Mouse (Mus musculus) WW6 (cell line): ENCODE measurements at regions not wholly inside any gene's neighbourhood (a gene's known extent, or its start where the extent isn't known, plus 50 kb on each side); places are given as distances from the start of the nearest gene placed in this dataset.
"Not testable (repeated sequence)": the region's sequence is repeated elsewhere in the genome, so short reads cannot be mapped to it uniquely, and the experiment has no call there.

Source experiments
- DNase-seq: peaks from one replicate; pipeline ENCODE4 v3.0.0-alpha.2; 2013; ENCODE audit warnings: low read depth, low spot score

GRCm38 (mm10) chr3:36387431-36387830 is 88.3 kb downstream of the Anxa5 start:
- DNase-seq, result no peak

DNA sequence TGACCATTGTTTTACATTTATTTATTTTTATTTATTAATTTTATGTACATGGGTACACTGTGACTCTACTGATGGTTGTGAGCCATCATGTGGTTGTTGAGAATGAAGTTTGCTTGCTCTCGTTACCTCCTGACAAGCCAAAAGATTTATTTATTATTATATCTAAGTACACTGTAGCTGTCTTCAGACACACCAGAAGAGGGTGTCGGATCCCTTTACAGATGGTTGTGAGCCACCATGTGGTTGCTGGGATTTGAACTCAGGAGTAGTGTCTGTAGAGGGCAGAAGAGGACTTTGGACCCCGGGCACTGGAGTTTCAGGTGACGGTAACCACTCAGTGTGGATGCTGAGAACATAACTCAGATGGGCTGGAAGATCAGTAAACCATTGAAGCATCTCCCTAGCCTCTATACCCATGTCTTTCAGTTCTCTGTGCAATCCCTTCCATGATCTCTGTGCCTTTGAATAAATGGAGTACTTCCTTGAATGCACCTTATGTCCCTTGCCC is 92.2 kb downstream of the Anxa5 start:
- DNase-seq, result no peak

- DNase-seq, result no peak
Observed at GRCm38 (mm10) chr3:36381621-36382193, 94.0 kb downstream of the Anxa5 start.

DNA sequence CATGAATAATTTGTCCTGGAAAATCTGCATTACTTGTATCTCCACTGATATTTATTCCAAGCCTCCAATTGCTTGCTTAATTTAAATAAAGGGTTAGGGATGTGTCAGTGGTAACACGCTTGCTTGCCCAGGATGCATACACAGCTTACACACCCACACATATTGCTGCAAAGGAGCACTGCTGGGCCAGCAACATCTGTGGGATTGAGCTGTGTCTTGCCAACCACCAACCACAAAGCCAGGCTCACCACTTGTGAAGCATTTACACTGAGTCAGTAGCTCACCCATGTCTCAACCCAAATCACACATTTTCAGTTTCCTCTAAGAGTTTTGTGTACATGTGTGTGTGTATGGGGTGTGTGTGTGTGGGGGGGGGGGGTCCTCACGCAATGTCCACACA is 100.0 kb downstream of the Anxa5 start:
- DNase-seq, result no peak

- DNase-seq, result no peak
Observed at GRCm38 (mm10) chr3:36374939-36375338, 100.8 kb downstream of the Anxa5 start.

GRCm38 (mm10) chr3:36360933-36361332 is 114.8 kb downstream of the Anxa5 start:
- no peak for DNase-seq

GRCm38 (mm10) chr3:36354201-36354600 is 121.5 kb downstream of the Anxa5 start:
- not testable (repeated sequence) for DNase-seq

DNA sequence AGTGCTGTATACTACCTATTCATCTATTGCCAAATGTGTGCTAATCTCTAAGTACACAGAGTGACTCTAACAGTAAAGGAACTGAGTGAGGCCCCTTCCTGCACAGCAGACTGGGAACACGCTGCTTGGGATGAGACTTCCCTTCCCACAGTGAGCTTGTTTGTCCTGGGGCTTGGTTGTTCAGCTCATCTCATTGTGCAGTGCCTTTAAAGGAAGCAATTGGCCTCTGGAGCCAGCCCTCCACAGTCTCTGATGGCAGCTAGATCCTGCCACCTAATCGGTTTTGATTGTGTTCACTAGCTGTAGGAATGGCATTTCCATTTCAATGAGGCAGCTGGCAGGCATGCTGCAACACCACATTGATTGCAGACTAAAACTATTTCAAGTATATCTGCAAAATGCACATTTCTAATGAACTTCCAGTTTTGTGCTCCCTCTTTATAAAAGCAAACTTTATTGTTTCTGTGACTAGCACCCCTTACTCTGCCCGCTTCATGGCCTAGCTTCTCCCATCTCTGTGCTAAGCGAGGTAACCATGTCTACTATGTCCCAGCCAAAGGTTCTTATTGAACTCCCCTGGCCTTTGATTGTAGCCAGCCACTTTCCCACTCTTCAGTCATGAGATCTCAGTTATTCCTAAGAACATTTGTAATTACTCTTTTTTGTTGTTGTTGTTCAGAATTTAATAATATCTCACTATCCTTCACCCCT is 123.5 kb downstream of the Anxa5 start:
- DNase-seq, result no peak

DNA sequence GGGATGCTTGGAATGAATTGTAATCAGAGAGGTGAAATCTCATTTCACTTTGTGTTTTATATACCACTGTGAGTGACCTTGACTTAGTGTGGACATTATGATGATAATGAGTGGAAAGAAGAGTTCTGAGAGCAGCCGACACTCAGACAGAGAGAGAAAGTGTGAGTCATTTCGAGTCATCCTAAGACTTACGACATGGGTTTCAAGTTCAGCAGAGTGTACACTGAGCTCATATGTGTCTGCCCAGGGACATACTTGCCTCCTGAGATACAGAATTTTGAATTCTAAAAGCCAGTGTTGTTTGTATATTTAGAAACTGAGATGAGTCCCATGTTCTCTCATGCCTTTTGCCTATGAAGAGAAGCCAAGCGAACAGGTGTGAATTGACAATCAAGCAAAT is 126.6 kb downstream of the Anxa5 start:
- DNase-seq, result no peak

DNA sequence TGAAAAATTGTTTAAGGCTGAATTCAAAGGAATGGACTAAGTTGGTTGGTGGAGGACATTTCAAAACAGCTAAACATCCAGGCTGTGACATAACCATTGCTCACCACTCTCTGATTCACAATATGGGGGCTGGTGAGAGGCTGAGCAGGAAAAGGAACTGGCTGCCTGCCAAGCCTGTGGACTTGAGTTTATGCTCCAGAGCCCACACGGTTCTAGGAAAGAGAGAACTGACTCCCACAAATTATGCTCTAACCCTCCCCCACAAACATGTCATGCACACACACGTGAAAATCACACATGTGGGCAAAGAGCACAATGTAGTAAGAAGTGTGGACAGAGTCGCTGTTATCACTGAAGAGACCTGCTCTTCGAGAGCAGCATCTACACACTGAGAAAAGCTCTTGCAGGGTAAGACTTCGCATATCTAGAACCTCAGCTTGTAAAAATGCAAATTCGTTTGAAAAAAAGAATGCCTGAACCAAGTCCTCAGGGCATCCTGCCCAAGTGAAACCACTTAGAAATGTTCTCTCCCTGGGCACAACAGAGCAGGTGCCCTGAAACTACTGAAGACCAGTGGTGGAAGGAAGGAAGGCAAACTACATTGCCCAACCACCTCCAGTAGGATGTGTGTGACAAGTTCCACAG is 118.9 kb upstream of the Qrfpr start:
- DNase-seq, result no peak

DNA sequence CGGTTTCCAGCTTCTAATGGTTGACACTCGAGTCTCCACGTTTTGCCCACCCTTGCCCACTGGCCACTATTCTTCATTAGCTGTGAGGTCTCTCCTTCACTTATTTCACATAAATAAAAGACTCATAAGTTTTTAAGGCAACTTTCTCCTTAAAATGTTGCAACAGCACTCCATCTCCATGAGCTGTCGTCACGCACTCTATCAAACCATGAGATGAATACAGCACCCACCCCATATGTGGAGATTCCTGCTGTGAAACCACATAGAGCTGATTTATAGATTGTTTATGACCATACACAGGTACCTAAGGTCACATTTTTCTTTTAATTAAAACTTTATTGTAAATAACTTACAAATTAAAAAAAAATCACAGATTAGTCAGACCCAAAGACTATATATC is 117.5 kb upstream of the Qrfpr start:
- DNase-seq, result no peak

DNA sequence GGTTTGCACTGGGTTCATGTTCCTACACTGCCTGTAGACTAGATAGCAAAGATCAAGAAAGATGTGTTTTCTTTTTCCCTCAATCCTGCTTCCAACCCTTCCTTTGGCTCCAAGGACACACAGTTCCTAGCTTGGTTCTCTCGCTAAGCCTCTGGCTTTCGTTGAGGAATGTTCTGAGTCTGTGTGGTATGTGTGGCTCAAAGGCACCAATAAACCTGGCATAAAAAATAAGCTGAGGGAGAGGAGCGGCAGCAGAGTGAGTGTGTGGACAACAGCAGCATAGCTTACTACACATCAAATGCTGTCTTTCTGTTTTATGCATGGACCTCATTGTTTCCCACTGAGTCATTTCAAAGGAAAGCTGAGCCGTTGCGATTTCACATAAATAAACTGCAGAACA is 112.2 kb upstream of the Qrfpr start:
- DNase-seq, result no peak

GRCm38 (mm10) chr3:36332016-36332415 is 109.9 kb upstream of the Qrfpr start:
- DNase-seq, result no peak

- peak; percentile 73 for DNase-seq
Observed at GRCm38 (mm10) chr3:36330656-36331055, 108.5 kb upstream of the Qrfpr start.

DNA sequence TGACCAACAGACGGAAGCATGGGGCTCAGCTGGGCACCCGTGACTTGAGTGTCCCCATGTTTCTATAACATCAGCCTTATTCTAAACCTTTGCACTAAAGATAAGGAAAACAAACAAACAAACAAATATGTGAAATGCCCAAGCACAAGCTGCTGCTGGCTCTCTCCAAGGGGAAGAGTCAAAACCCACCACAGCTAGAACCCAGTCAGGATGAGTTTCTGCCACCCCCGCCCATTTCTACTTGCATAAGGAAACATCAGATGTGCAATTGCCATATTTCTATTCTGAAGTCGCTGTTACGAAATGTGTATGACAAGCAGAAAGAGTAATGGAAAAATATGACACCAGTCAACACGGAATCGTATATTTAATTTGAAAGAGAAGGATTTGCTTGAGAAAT is 107.5 kb upstream of the Qrfpr start:
- DNase-seq, result no peak

DNA sequence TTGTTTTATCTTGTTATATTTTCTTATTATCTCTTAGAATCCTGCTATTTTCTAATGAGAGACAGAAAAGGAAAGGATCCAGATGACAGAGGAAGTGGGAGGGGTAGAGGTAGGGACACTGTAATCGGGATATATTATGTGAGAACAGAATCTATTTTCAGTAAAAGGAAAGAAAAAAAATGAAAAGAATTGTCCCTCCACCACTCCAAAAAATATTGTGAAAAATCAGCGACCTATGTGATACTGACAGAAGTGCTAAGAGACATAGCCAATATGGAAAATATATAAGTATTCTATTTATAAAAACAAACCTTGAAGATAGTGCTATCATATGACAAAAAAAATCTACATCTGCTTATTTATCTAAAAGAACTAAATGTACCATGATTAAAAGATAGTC is 106.8 kb upstream of the Qrfpr start:
- DNase-seq, result no peak

- DNase-seq, result no peak
Observed at GRCm38 (mm10) chr3:36318635-36319034, 96.5 kb upstream of the Qrfpr start.

DNA sequence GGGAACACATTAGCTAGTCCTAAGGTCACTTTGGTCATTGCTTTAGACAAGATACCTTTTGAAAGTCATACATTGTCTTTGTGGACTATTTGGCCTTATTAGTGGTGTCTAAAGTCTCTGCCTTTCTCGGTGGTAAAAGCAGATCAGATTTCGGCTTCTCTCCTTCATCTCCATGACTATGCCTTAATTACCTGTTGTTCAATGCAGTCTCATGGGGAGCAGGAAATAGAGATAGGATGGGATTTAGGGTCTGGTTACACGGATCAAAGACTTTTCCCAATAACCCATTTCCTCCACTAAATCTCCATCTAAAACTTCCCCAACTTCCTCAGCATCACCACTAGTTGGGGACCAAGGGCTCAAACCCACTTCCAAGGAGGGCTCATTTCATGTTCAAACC is 89.2 kb upstream of the Qrfpr start:
- peak; percentile 45 for DNase-seq

DNA sequence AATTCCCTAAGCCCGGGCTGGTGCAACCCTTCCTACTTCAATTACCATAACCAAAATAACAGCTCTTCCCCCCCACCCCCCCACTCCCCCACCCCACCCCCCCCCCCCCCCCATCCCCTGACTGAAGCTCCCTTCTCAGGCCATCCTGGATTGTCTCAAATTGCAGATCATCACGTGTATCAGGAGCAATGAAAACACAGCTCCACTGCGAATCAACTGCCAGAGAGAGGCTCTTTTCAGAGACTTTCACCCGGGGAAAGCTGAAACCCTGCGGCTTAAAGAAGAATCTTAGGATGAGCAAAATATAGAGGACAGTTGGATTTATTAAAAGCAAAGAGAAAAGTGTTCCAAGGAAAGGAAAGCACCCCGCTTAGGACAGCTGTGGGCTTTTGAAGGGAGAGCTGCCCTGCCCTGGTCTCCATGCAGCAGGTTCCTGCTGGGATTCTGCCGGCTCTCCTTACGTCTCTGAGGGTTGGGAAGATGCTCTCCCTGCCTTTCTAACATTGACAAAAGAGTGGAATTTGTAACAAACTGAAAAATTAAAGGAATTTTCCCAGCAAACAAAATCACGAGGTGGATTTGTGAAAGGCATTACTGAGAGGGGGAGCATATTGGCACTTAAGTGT is 88.6 kb upstream of the Qrfpr start:
- DNase-seq, result no peak

GRCm38 (mm10) chr3:36296792-36297191 is 74.7 kb upstream of the Qrfpr start:
- DNase-seq, result no peak

GRCm38 (mm10) chr3:36291971-36292370 is 69.9 kb upstream of the Qrfpr start:
- no peak for DNase-seq

DNA sequence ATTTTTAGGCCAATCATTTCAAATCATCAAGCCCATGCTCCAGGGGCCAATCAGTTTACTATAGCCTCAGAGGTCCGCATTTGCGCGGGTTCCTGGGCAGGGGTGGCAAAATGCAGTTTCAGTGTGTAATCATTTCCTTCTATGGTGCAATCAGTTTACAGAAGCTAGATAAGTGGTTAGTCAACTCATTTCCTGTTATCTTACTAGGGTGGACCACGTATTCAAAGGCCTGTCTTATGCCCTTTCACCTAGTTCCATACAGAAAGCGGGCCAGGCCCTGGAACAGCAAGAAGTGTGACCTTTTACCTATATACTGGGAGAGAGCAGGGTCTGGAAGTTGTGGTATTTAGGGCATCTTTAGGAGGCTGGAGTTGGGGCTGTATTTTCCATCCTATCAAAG is 62.0 kb upstream of the Qrfpr start:
- no peak for DNase-seq

GRCm38 (mm10) chr3:36275502-36275901 is 53.4 kb upstream of the Qrfpr start:
- DNase-seq, result no peak
